ENCODE assay signal across 19 mouse cellular contexts in the genomic region with DNA sequence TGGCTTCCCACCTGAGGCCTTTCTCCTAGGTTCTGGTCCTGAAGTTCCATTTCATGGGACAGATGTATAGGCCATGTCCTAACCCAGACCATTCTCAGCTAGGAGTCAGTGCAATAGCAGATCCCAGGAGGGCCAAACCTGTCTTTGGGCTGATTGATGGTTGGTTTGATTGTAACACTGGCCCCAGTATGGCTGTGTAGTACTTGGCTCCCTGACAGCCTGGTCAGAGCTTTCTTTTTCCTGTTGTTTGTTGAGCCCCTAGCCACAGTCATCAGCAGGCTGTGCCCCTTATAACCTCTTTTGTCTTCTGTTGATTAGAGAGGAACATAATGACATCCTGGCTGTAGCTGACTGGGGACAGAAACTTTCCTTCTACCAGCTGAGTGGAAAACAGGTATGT. TPM values are rescaled to one million over a fixed set of nuclear protein-coding genes. Genes with fewer than 3 reads are reported as not detected.
DNase-seq lines count a peak whose midpoint lies in the region; ATAC-seq lines count a peak whose summit lies in the region.
"Had no signal": no experiment of that assay in that cellular context is flagged by ENCODE, and none has a peak within 500 bp of the region (broad histone marks: within the 10 kb centered on the region; RNA-seq: fewer than 3 reads in every experiment).

No protein-coding gene starts in this region.

- peaks cover 26% of the 10 kb centered on the region for H3K36me3 ChIP-seq in heart, embryonic 16.5 days (ENCODE audit: control insufficient read depth, insufficient read depth)
- H3K36me3 ChIP-seq in liver, embryonic 15.5 days (replicated peaks) = 0 out of 2 replicates have a peak, but pooled peaks cover 3% of the 10 kb centered on the region
- H3K36me3 ChIP-seq in liver, embryonic 11.5 days (ENCODE audit: control insufficient read depth, insufficient read depth, low read length) = peaks cover 9% of the 10 kb centered on the region; the same call in 1 of the 2 replicates

- peak; percentile 52 for DNase-seq in adrenal gland, postnatal 14 days
- DNase-seq in adrenal gland, adult 8-10 months = no peak
- no peak for DNase-seq in heart, postnatal 14 days
- DNase-seq in liver, embryonic 11.5 days (ENCODE audit: low spot score) = no peak
- peak; percentile 54 for DNase-seq in kidney, postnatal 10 days
- no peak for DNase-seq in frontal cortex, postnatal 36 days (ENCODE audit: low spot score in 2 of 2)
- DNase-seq: cerebellum, adult 9-10 months; heart, postnatal 4 days; layer of hippocampus, adult 9-11 months; right cerebral cortex, postnatal 14 days had no signal

- no peak overlapping the region for H3K9ac ChIP-seq in heart, embryonic 16.5 days (ENCODE audit: low read length)
- no peak overlapping the region for H3K9ac ChIP-seq in liver, embryonic 15.5 days
- H3K9ac ChIP-seq in liver, embryonic 11.5 days (ENCODE audit: low read depth, low read length) = no peak overlapping the region
- H3K9ac ChIP-seq: embryonic facial prominence, embryonic 13.5 days; limb, embryonic 12.5 days; midbrain, embryonic 12.5 days; neural tube, embryonic 13.5 days had no signal

- peaks cover 2% of the 10 kb centered on the region; the same call in 1 of the 2 replicates for H3K4me1 ChIP-seq in heart, embryonic 16.5 days (ENCODE audit: control insufficient read depth, insufficient read depth, low read length)
- H3K4me1 ChIP-seq in liver, embryonic 15.5 days (replicated peaks) = peaks cover 7% of the 10 kb centered on the region
- H3K4me1 ChIP-seq in liver, embryonic 11.5 days (replicated peaks; ENCODE audit: control insufficient read depth, insufficient read depth, low read length) = no peaks in the 10 kb centered on the region
- H3K4me1 ChIP-seq: midbrain, embryonic 12.5 days; neural tube, embryonic 13.5 days had no signal

- ATAC-seq in heart, embryonic 16.5 days (replicated peaks; ENCODE audit: extremely low read depth, insufficient read depth, low FRiP score) = no peak
- peak; percentile 22 for ATAC-seq in liver, embryonic 15.5 days (ENCODE audit: insufficient read depth)
- no peak for ATAC-seq in liver, embryonic 11.5 days (replicated peaks; ENCODE audit: low FRiP score)
- ATAC-seq: forebrain, embryonic 16.5 days; hindbrain, embryonic 16.5 days had no signal

- H3K27ac ChIP-seq in heart, embryonic 16.5 days (ENCODE audit: low read length) = peak overlapping the region; percentile 66
- H3K27ac ChIP-seq in liver, embryonic 15.5 days (replicated peaks) = no peak overlapping the region
- H3K27ac ChIP-seq in liver, embryonic 11.5 days (ENCODE audit: low read depth, low read length) = no peak overlapping the region
- H3K27ac ChIP-seq: embryonic facial prominence, embryonic 13.5 days; limb, embryonic 12.5 days; midbrain, embryonic 12.5 days; neural tube, embryonic 13.5 days had no signal

- no peaks in the 10 kb centered on the region for H3K27me3 ChIP-seq in heart, embryonic 16.5 days (ENCODE audit: control insufficient read depth, insufficient read depth, low read length)
- H3K27me3 ChIP-seq in liver, embryonic 15.5 days = no peaks in the 10 kb centered on the region
- no peaks in the 10 kb centered on the region for H3K27me3 ChIP-seq in liver, embryonic 11.5 days (replicated peaks; ENCODE audit: control insufficient read depth, insufficient read depth, low read length)
- H3K27me3 ChIP-seq: CH12.LX; embryonic facial prominence, embryonic 13.5 days; limb, embryonic 12.5 days; midbrain, embryonic 12.5 days; neural tube, embryonic 13.5 days had no signal

- H3K4me2 ChIP-seq in heart, embryonic 16.5 days (ENCODE audit: low read depth, low read length) = no peak overlapping the region
- no peak overlapping the region for H3K4me2 ChIP-seq in liver, embryonic 15.5 days
- no peak overlapping the region for H3K4me2 ChIP-seq in liver, embryonic 11.5 days
- H3K4me2 ChIP-seq: embryonic facial prominence, embryonic 13.5 days; limb, embryonic 12.5 days; midbrain, embryonic 12.5 days; neural tube, embryonic 13.5 days had no signal

- no peak overlapping the region for H3K4me3 ChIP-seq in heart, embryonic 16.5 days (ENCODE audit: low read length)
- no peak overlapping the region for H3K4me3 ChIP-seq in liver, embryonic 15.5 days (replicated peaks)
- no peak overlapping the region for H3K4me3 ChIP-seq in liver, embryonic 11.5 days (ENCODE audit: low read depth, low read length)
- H3K4me3 ChIP-seq: embryonic facial prominence, embryonic 13.5 days; limb, embryonic 12.5 days; midbrain, embryonic 12.5 days; neural tube, embryonic 13.5 days had no signal

- H3K9me3 ChIP-seq in heart, embryonic 16.5 days (replicated peaks; ENCODE audit: control insufficient read depth, low read length) = peaks cover 6% of the 10 kb centered on the region
- H3K9me3 ChIP-seq in liver, embryonic 15.5 days (replicated peaks) = no peaks in the 10 kb centered on the region
- no peaks in the 10 kb centered on the region for H3K9me3 ChIP-seq in liver, embryonic 11.5 days (ENCODE audit: control insufficient read depth, low read length)
- H3K9me3 ChIP-seq: neural tube, embryonic 13.5 days had no signal

- intact Hi-C loops in heart, postnatal 14 days (cut with DNase I) = loop anchor here (2.0 kb wide), 1 partner anchor 27 kb away; no protein-coding TSS in a partner anchor

RNA-seq across cellular contexts. Expression of a gene that starts 30.7 kb away (rescaled TPM):
- total RNA-seq in adrenal gland, postnatal 14 days (2021) = 15.4 and 16.5 TPM in 2 replicates
- 10 to 100 TPM; 17.2 to 29.9 (median 21.9) TPM for total RNA-seq in adrenal gland, adult 8-10 months (2022)
- 21.4 and 23.0 TPM in 2 replicates for polyA plus RNA-seq in heart, embryonic 16.5 days (2015; fragmentation: Nextera tagmentation; extraction: Ambion mirVana)
- total RNA-seq in heart, postnatal 14 days (2021) = 10 to 100 TPM; 13.2 to 18.6 TPM
- 2.2 and 2.6 TPM in 2 replicates for polyA plus RNA-seq in liver, embryonic 15.5 days (2015; fragmentation: Nextera tagmentation; extraction: Ambion mirVana)
- 9.1 and 10.5 TPM in 2 replicates for polyA plus RNA-seq in liver, embryonic 11.5 days (2014; fragmentation: Nextera tagmentation; extraction: Ambion mirVana)

RNA-seq across cellular contexts. Expression of a gene that starts 30.8 kb away (rescaled TPM):
- 4.1 and 4.6 TPM in 2 replicates for total RNA-seq in adrenal gland, postnatal 14 days (2021)
- 1 to 10 TPM; 3.3 to 5.5 (median 3.9) TPM for total RNA-seq in adrenal gland, adult 8-10 months (2022)
- 10.2 and 12.5 TPM in 2 replicates for polyA plus RNA-seq in heart, embryonic 16.5 days (2015; fragmentation: Nextera tagmentation; extraction: Ambion mirVana)
- 1 to 10 TPM; 1.7 to 2.1 TPM for total RNA-seq in heart, postnatal 14 days (2021)
- 8.0 and 8.8 TPM in 2 replicates for polyA plus RNA-seq in liver, embryonic 15.5 days (2015; fragmentation: Nextera tagmentation; extraction: Ambion mirVana)
- polyA plus RNA-seq in liver, embryonic 11.5 days (2014; fragmentation: Nextera tagmentation; extraction: Ambion mirVana) = 20.7 and 23.0 TPM in 2 replicates

RNA-seq across cellular contexts. Expression of a gene that starts 45.8 kb away (rescaled TPM):
- 0.64 and 0.70 TPM in 2 replicates for total RNA-seq in adrenal gland, postnatal 14 days (2021)
- total RNA-seq in adrenal gland, adult 8-10 months (2022) = 1 to 10 TPM in 3 of 4 experiments, under 1 TPM in 1; 0.84 to 2.0 (median 1.1) TPM
- polyA plus RNA-seq in heart, embryonic 16.5 days (2015; fragmentation: Nextera tagmentation; extraction: Ambion mirVana) = 0.51 and 0.59 TPM in 2 replicates
- total RNA-seq in heart, postnatal 14 days (2021) = under 1 TPM; 0.56 to 0.76 TPM
- 0.06 and 0.15 TPM in 2 replicates for polyA plus RNA-seq in liver, embryonic 15.5 days (2015; fragmentation: Nextera tagmentation; extraction: Ambion mirVana)
- polyA plus RNA-seq in liver, embryonic 11.5 days (2014; fragmentation: Nextera tagmentation; extraction: Ambion mirVana) = 0.27 TPM in 2 replicates

RNA-seq across cellular contexts. Expression of a gene that starts 47.5 kb away (rescaled TPM):
- 0.56 and 0.74 TPM in 2 replicates for total RNA-seq in adrenal gland, postnatal 14 days (2021)
- 1 to 10 TPM in 3 of 4 experiments, under 1 TPM in 1; 0.52 to 1.9 (median 1.2) TPM for total RNA-seq in adrenal gland, adult 8-10 months (2022)
- polyA plus RNA-seq in heart, embryonic 16.5 days (2015; fragmentation: Nextera tagmentation; extraction: Ambion mirVana) = 0.16 TPM in 1 of 2 replicates, not detected in the other
- total RNA-seq in heart, postnatal 14 days (2021) = under 1 TPM; 0.07 to 0.12 TPM
- polyA plus RNA-seq in liver, embryonic 15.5 days (2015; fragmentation: Nextera tagmentation; extraction: Ambion mirVana) = not detected in 2 replicates
- 0.06 TPM in 1 of 2 replicates, not detected in the other for polyA plus RNA-seq in liver, embryonic 11.5 days (2014; fragmentation: Nextera tagmentation; extraction: Ambion mirVana)
- polyA plus RNA-seq: midbrain, embryonic 12.5 days had no signal

Comparison
In these comparisons a context has a peak if more than half of its experiments do, and no peak if none do; other contexts are left out.
1. DNase-seq: peak in adrenal gland, postnatal 14 days (single experiment) and kidney, postnatal 10 days (single experiment); none in adrenal gland, adult 8-10 months (single experiment), heart, postnatal 14 days (0 of 2), liver, embryonic 11.5 days (single experiment) and frontal cortex, postnatal 36 days (0 of 2).